8 mouse cellular contexts compared by ENCODE assay signal in the genomic region with DNA sequence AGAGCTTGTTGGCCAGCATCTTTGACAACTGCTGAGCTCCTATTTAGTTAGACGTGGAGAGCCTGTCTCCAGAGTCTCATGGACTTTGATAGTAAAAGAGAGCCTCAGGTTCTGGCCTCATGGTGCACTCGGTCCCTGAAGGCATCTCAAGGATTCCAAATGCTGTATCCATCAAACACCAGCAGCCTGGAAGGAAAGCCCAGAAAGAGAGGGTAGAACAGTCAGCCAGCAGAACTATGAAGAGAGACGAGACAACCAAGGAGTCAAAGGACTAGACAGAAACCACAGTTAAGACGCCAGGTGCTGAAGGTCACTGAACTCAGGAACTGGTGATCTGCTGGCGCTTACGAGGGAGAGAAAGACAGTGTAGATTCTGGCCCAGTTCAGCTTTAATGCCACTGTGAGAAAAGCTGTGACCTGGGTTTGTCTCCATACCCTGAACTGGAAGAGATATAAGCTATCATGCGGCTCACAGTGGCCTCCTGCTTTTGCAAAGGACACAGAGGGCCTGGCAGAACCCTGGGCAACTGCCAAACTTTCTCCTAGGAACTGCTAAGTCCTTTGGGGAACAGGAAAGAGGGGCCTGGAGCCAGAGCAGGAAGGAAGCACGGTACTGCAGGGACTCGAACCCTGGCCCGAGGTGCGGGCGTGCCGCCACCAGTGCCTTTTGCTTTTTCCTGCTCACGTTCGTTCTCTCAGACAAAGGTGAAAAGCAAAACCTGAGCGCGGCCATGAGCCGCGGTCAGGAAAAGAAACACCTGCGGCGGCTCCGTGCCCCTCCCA. TPM values are rescaled to one million over a fixed set of nuclear protein-coding genes. Genes with fewer than 3 reads are reported as not detected.
DNase-seq lines count a peak whose midpoint lies in the region; ATAC-seq lines count a peak whose summit lies in the region.

No protein-coding gene starts in this region.

- no peaks in the 10 kb centered on the region for H3K9me3 ChIP-seq in midbrain, embryonic 10.5 days (replicated peaks)
- no peaks in the 10 kb centered on the region for H3K9me3 ChIP-seq in midbrain, embryonic 16.5 days (replicated peaks; ENCODE audit: control insufficient read depth, low read length, poor library complexity, severe bottlenecking)
- no peaks in the 10 kb centered on the region for H3K9me3 ChIP-seq in forebrain, embryonic 12.5 days

- H3K36me3 ChIP-seq in midbrain, embryonic 10.5 days: no peaks in the 10 kb centered on the region
- no peaks in the 10 kb centered on the region for H3K36me3 ChIP-seq in midbrain, embryonic 16.5 days (ENCODE audit: control insufficient read depth, insufficient read depth, low read length)
- H3K36me3 ChIP-seq in forebrain, embryonic 12.5 days (replicated peaks): no peaks in the 10 kb centered on the region

- H3K9ac ChIP-seq in midbrain, embryonic 16.5 days (ENCODE audit: low read depth, low read length): no peak overlapping the region
- H3K9ac ChIP-seq in forebrain, embryonic 12.5 days: no peak overlapping the region

- WGBS in midbrain, embryonic 10.5 days: 78% methylated on average over 22 of the region's 22 CpGs
- WGBS in midbrain, embryonic 16.5 days: 75% methylated on average over 22 of the region's 22 CpGs
- 78% methylated on average over 22 of the region's 22 CpGs for WGBS in forebrain, embryonic 12.5 days

- H3K4me1 ChIP-seq in midbrain, embryonic 10.5 days: peaks cover 32% of the 10 kb centered on the region
- H3K4me1 ChIP-seq in midbrain, embryonic 16.5 days (ENCODE audit: control insufficient read depth, insufficient read depth, low read length): peaks cover 10% of the 10 kb centered on the region; the same call in 1 of the 2 replicates
- H3K4me1 ChIP-seq in forebrain, embryonic 12.5 days: peaks cover 20% of the 10 kb centered on the region

- H3K4me3 ChIP-seq in midbrain, embryonic 10.5 days: no peak overlapping the region
- no peak overlapping the region for H3K4me3 ChIP-seq in midbrain, embryonic 16.5 days (ENCODE audit: low read depth, low read length)
- H3K4me3 ChIP-seq in forebrain, embryonic 12.5 days (replicated peaks): no peak overlapping the region

- no peak overlapping the region for H3K4me2 ChIP-seq in midbrain, embryonic 16.5 days (ENCODE audit: low read length)
- no peak overlapping the region for H3K4me2 ChIP-seq in forebrain, embryonic 12.5 days

- peaks cover 7% of the 10 kb centered on the region; the same call in 1 of the 2 replicates for H3K27me3 ChIP-seq in midbrain, embryonic 10.5 days (ENCODE audit: low read depth, poor library complexity, severe bottlenecking)
- H3K27me3 ChIP-seq in midbrain, embryonic 16.5 days (ENCODE audit: control insufficient read depth, insufficient read depth, low read depth, low read length): no peaks in the 10 kb centered on the region
- 0 out of 2 replicates have a peak, but pooled peaks cover 10% of the 10 kb centered on the region for H3K27me3 ChIP-seq in forebrain, embryonic 12.5 days

- peak overlapping the region; percentile 59; the same call in 1 of the 2 replicates for H3K27ac ChIP-seq in midbrain, embryonic 10.5 days (replicated peaks)
- no peak overlapping the region for H3K27ac ChIP-seq in midbrain, embryonic 16.5 days (ENCODE audit: low read length)
- no peak overlapping the region for H3K27ac ChIP-seq in forebrain, embryonic 12.5 days

- peak; percentile 54 to 67 for DNase-seq in adrenal gland, postnatal 36 days
- no peak for DNase-seq in adrenal gland, postnatal 25 days
- DNase-seq in midbrain, embryonic 10.5 days (ENCODE audit: low spot score): no peak
- DNase-seq in kidney, postnatal 36 days: peak; percentile 56 to 69
- DNase-seq in thymus, postnatal 4 days: peak; percentile 58

- no peak for ATAC-seq in midbrain, embryonic 16.5 days
- no peak for ATAC-seq in forebrain, embryonic 12.5 days (ENCODE audit: low FRiP score)
- no peak for ATAC-seq in megakaryocyte, adult 5-6 weeks (ENCODE audit: poor library complexity, severe bottlenecking)

RNA-seq across cellular contexts. Expression of a gene that starts 50.8 kb away (rescaled TPM):
- total RNA-seq in adrenal gland, postnatal 36 days (2021): 10 to 100 TPM; 35.5 to 52.6 TPM
- 40.4 and 63.3 TPM in 2 replicates for total RNA-seq in adrenal gland, postnatal 25 days (2021)
- polyA plus RNA-seq in midbrain, embryonic 10.5 days (2016; fragmentation: Nextera tagmentation; extraction: Ambion mirVana): 33.8 and 34.9 TPM in 2 replicates
- 14.7 and 16.5 TPM in 2 replicates for polyA plus RNA-seq in midbrain, embryonic 16.5 days (2015; fragmentation: Nextera tagmentation; extraction: Ambion mirVana)
- 25.6 and 25.9 TPM in 2 replicates for polyA plus RNA-seq in forebrain, embryonic 12.5 days (2016; fragmentation: Nextera tagmentation; extraction: Ambion mirVana)
- 21.4 and 21.9 TPM in 2 replicates for total RNA-seq in megakaryocyte, adult 5-6 weeks (2015)
- 19.3 and 23.3 TPM in 2 replicates for total RNA-seq in megakaryocyte, adult 5-6 weeks (2017)

RNA-seq across cellular contexts. Expression of a gene that starts 53.0 kb away (rescaled TPM):
- 100 to 1,000 TPM; 103 to 107 TPM for total RNA-seq in adrenal gland, postnatal 36 days (2021)
- 104 and 120 TPM in 2 replicates for total RNA-seq in adrenal gland, postnatal 25 days (2021)
- polyA plus RNA-seq in midbrain, embryonic 10.5 days (2016; fragmentation: Nextera tagmentation; extraction: Ambion mirVana): 68.3 and 71.3 TPM in 2 replicates
- polyA plus RNA-seq in midbrain, embryonic 16.5 days (2015; fragmentation: Nextera tagmentation; extraction: Ambion mirVana): 86.3 and 86.6 TPM in 2 replicates
- polyA plus RNA-seq in forebrain, embryonic 12.5 days (2016; fragmentation: Nextera tagmentation; extraction: Ambion mirVana): 63.4 and 65.3 TPM in 2 replicates
- total RNA-seq in megakaryocyte, adult 5-6 weeks (2015): 20.2 and 21.8 TPM in 2 replicates
- 30.9 and 41.5 TPM in 2 replicates for total RNA-seq in megakaryocyte, adult 5-6 weeks (2017)

RNA-seq across cellular contexts. Expression of a gene that starts 53.4 kb away (rescaled TPM):
- 10 to 100 TPM in 1 of 2 experiments, 1 to 10 TPM in 1; 9.4 to 33.2 TPM for total RNA-seq in adrenal gland, postnatal 36 days (2021)
- 39.1 and 39.7 TPM in 2 replicates for total RNA-seq in adrenal gland, postnatal 25 days (2021)
- 2.3 and 2.6 TPM in 2 replicates for polyA plus RNA-seq in midbrain, embryonic 10.5 days (2016; fragmentation: Nextera tagmentation; extraction: Ambion mirVana)
- 2.0 and 2.2 TPM in 2 replicates for polyA plus RNA-seq in midbrain, embryonic 16.5 days (2015; fragmentation: Nextera tagmentation; extraction: Ambion mirVana)
- polyA plus RNA-seq in forebrain, embryonic 12.5 days (2016; fragmentation: Nextera tagmentation; extraction: Ambion mirVana): 1.3 and 1.8 TPM in 2 replicates
- 55.6 and 67.9 TPM in 2 replicates for total RNA-seq in megakaryocyte, adult 5-6 weeks (2015)
- total RNA-seq in megakaryocyte, adult 5-6 weeks (2017): 69.1 and 73.5 TPM in 2 replicates

Comparison
In these comparisons a context has a peak if more than half of its experiments do, and no peak if none do; other contexts are left out.
1. DNase-seq: peak in adrenal gland, postnatal 36 days (2 of 2), kidney, postnatal 36 days (2 of 2) and thymus, postnatal 4 days (single experiment); none in adrenal gland, postnatal 25 days (single experiment) and midbrain, embryonic 10.5 days (single experiment).